Mouse (Mus musculus): Measurements from ENCODE around the gene Nob1.

Nob1 gene

DNA sequence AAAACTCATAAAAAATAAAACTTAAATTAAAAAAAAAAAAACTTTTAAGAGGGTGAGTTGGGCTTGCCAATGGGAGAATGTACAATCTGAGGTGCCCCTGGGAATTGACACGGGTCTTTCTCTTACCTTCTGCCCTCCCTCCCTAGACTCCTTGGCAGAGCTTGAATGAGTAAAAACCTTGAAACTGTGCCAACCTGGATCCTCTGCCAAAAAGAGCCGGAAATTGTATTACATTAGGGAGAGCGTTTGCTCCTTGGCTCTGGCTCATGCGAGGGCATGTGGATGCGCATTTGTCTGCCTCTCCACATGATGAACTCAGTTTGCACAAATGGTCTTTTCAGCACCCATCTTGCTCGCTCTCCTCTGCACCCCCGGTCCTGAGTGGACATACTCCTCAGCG, 35.3 kb downstream of the Nob1 start:
- DNase-seq (ENCODE audit: extremely low read depth, insufficient read length, low spot score) = peak; percentile 52

DNA sequence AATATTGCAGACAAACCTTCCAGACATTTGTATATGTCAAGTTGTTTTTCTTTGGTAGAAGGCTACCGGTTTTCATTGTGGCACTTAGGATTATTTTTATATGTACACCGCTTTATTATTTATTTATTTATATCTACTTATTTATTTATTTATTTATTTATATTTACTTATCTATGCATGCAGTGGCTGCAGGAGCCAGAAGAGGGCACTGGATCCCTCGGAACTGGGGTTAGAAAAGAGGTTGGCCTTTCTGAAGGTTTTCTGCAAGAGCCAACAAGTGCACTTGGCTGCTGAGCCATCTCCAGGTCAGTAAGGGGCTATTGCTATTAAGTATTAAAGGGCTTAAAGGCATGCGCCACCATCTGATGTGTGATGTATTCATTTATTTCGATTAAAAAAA, 37.0 kb downstream of the Nob1 start:
- no peak for DNase-seq (ENCODE audit: extremely low read depth, insufficient read length, low spot score)

DNA sequence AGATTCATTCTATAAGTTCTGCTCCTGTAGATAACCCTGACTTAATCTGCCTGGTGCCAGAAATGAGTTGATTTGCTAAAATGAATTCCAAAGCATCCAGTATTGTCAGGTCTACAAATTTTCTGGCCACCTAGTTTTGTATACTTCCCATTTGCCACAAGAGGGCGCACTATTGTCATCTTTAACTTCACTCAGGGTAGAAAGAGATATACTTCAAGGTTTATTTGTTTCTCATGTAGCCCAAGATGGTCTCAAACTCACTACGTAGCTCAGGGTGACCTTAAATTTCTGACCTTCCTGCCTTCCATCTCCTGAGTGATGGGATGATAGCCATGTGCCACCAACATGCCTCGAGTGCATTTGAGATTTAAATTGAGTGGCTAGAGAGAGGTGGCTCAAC, 38.2 kb downstream of the Nob1 start:
- DNase-seq (ENCODE audit: extremely low read depth, insufficient read length, low spot score) = peak; percentile 22

DNA sequence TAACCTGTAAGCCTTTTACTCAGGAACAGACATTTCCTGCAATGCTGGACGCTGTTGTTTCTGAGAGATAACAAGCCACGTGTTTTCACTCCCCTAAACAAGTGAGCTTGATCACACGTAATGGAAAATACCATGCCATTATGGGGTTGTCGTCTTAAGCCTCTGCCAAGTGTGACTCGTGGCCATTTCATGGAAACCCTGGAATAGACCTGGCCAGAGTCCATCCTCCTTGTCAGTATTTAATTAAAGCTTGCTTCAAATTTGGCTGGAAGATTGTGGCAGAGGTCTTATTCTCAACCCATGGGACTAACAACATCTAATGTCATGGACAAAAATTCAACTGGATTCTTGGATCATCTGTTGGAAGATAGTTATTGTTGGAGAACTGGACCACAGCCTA, 38.7 kb downstream of the Nob1 start:
- DNase-seq (ENCODE audit: extremely low read depth, insufficient read length, low spot score) = no peak

DNA sequence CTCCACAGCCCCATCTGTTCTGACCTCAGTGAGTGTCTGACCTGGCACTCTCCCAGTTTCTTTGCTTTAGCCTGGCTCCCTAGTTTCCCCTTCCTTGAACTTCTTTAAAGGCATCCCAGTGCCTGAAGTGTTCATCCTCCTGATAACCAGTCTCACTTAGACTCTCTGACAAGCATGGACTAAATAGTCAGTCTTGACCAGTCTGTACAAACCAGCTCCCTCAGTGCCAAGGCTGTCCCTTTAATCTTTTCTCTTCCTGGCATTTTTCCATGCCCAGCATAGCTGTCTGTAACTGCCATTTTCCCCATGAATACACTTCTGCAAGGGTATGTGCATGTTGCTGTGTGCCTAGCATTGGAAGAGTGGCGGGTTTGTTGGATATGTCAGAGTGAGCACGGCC, 39.8 kb downstream of the Nob1 start:
- DNase-seq (ENCODE audit: extremely low read depth, insufficient read length, low spot score) = no peak

DNA sequence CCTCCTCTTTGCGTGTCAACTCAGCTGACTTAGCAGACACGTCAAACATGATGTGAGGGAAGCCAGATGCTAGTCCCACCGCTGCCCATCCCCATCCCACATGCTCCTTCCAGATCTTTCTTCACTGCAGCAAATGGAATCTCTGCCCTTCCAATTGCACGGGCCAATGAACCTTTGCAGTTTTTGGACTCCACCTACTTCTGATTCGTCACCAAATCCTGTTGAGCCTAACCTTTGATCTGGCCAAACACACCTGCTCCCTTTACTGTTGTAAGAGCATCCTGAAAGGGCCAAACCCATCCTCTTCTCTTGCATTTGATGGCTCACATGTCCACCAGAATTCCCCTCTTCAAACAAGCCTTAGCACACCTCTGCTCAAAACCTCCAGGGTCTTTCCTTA, 40.2 kb downstream of the Nob1 start:
- DNase-seq (ENCODE audit: extremely low read depth, insufficient read length, low spot score) = no peak

DNA sequence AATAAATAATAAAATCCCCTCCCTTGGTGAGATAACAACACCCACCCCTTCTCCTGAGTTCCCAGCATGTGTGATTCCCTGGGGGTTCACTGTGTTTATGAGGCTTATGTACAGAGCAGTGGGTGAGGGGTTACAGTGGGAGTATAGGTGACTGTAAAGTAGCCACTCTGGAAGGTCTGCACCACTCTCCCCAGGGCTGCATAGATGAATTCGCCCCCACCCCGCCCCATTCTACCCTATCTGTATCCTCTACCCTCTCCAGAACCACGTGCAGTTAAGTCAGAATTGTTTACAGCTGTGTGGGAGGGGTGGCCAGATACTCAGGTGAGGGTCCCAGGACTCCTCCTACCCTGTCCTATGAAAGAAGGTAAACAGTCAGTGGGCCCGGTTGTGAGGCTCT, 42.0 kb downstream of the Nob1 start:
- DNase-seq (ENCODE audit: extremely low read depth, insufficient read length, low spot score) = no peak

DNA sequence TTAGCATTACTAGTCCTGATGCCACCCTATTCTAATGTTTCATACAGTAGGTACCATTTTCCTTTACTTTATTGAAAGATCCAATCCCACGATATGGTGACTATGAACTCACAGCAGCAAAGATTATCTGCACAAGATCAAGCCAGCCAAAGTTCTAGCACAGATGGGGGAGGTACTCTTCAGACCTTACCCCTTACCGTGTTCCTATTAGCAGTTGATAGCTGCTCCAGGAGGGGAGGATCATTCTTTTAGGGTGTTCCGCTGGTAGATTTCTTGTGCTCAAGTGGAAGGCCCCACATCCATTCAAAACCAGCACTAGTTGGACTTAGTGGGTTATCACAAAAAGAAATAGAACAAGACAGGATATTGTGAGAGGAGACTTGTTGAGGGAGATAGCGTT, 43.2 kb downstream of the Nob1 start:
- DNase-seq (ENCODE audit: extremely low read depth, insufficient read length, low spot score) = no peak

DNA sequence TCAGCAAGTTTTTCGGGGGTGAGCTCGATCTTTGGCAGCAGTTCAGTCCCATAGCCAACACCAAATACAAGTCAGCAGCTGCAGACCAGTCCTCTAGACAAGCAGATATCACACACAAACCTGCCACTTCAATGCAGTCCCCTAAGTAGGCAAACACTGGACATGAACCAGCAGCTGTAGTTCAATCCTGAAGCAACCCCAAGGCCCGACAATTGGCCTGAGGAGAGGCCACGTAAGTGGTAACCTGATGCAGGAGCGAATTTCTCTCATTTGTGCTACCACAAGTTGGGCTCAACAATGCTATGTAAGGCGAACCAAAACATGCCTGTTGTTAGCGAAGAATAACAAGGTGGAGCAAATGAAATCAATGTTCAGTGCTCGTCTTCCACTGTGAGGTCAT, 44.1 kb downstream of the Nob1 start:
- DNase-seq (ENCODE audit: extremely low read depth, insufficient read length, low spot score) = no peak

DNA sequence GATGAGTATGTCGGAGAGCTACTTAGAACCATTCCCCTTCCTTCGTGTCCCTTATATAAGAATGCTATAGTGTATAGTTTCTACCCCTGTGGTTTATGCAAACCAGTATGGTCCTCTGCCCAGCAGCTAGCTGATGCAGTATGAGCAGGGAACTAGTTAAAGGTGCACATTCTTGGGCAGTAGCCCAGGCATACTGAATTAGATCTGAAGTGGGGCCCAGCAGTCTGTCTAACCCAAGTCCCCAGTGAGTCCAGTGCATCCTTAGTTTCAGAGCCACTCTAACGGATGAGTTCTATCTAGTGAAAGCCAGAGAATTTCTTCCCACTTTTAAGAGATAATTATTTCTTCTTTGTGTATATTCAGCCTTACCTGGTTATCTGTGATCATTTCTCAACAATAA, 47.5 kb downstream of the Nob1 start:
- DNase-seq (ENCODE audit: extremely low read depth, insufficient read length, low spot score) = no peak

DNA sequence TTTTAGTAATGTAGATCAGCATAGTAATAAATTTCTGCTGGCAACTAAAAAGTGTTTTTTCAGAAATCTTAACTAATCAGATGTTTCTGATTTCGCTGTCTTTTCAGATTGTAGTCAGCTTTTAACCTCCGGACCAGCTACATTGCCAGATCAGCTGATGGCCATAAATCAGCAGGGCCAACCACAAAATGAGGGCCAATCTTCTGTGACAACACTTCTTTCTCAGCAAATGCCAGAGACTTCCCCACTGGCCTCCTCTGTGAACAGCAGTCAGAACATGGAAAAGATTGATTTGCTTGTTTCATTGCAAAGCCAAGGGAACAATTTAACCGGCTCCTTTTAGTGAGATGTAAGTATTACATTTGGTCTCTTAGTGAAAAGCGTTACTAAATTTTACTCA, 54.5 kb downstream of the Nob1 start:
- DNase-seq (ENCODE audit: extremely low read depth, insufficient read length, low spot score) = no peak
